Mouse (Mus musculus): ENCODE measurements around the gene Syt8. TPM values are rescaled to one million over a fixed set of nuclear protein-coding genes. Genes with fewer than 3 reads are reported as not detected.

The Syt8 gene
- total RNA-seq, 2 experiments from 2014 or later, result not detected

- no peak for DNase-seq (ENCODE audit: extremely low spot score in 1 of 2, low spot score in 1 of 2)
These were observed 26.7 kb upstream of the Syt8 start for GRCm38 (mm10) chr7:142407935-142408334.

- no peak for DNase-seq (ENCODE audit: extremely low spot score in 1 of 2, low spot score in 1 of 2)
These were observed 26.0 kb upstream of the Syt8 start for GRCm38 (mm10) chr7:142408686-142409085.

GRCm38 (mm10) chr7:142409603-142410002, 25.0 kb upstream of the Syt8 start:
- DNase-seq (ENCODE audit: extremely low spot score in 1 of 2, low spot score in 1 of 2), result no peak

GRCm38 (mm10) chr7:142413285-142413684, 21.4 kb upstream of the Syt8 start:
- no peak for DNase-seq (ENCODE audit: extremely low spot score in 1 of 2, low spot score in 1 of 2)

GRCm38 (mm10) chr7:142415314-142415713, 19.3 kb upstream of the Syt8 start:
- no peak for DNase-seq (ENCODE audit: extremely low spot score in 1 of 2, low spot score in 1 of 2)

GRCm38 (mm10) chr7:142416225-142416624, 18.4 kb upstream of the Syt8 start:
- DNase-seq (ENCODE audit: extremely low spot score in 1 of 2, low spot score in 1 of 2), result no peak

GRCm38 (mm10) chr7:142418027-142418426, 16.6 kb upstream of the Syt8 start:
- DNase-seq (ENCODE audit: extremely low spot score in 1 of 2, low spot score in 1 of 2), result no peak

- no peak for DNase-seq (ENCODE audit: extremely low spot score in 1 of 2, low spot score in 1 of 2)
These were observed 16.0 kb upstream of the Syt8 start for GRCm38 (mm10) chr7:142418679-142419078.

GRCm38 (mm10) chr7:142419887-142420286, 14.8 kb upstream of the Syt8 start:
- no peak for DNase-seq (ENCODE audit: extremely low spot score in 1 of 2, low spot score in 1 of 2)

- DNase-seq (ENCODE audit: extremely low spot score in 1 of 2, low spot score in 1 of 2), result no peak
These were observed 12.8 kb upstream of the Syt8 start for GRCm38 (mm10) chr7:142421826-142422225.

GRCm38 (mm10) chr7:142425641-142426213, 8.9 kb upstream of the Syt8 start:
- DNase-seq (ENCODE audit: extremely low spot score in 1 of 2, low spot score in 1 of 2), result peak in 1 of 2 experiments; percentile 41

GRCm38 (mm10) chr7:142428213-142428612, 6.4 kb upstream of the Syt8 start:
- DNase-seq (ENCODE audit: extremely low spot score in 1 of 2, low spot score in 1 of 2), result peak in 1 of 2 experiments; percentile 31

- DNase-seq (ENCODE audit: extremely low spot score in 1 of 2, low spot score in 1 of 2), result peak in 1 of 2 experiments; percentile 47
These were observed 4.4 kb upstream of the Syt8 start for GRCm38 (mm10) chr7:142430160-142430678.

- no peak for DNase-seq (ENCODE audit: extremely low spot score in 1 of 2, low spot score in 1 of 2)
These were observed 3.5 kb upstream of the Syt8 start for GRCm38 (mm10) chr7:142431106-142431505.

GRCm38 (mm10) chr7:142433623-142434022, 1.0 kb upstream of the Syt8 start:
- no peak for DNase-seq (ENCODE audit: extremely low spot score in 1 of 2, low spot score in 1 of 2)

GRCm38 (mm10) chr7:142435524-142435923, 874 bp downstream of the Syt8 start:
- peak; percentile 38 to 78 for DNase-seq (ENCODE audit: extremely low spot score in 1 of 2, low spot score in 1 of 2)

GRCm38 (mm10) chr7:142437324-142437723, 2.7 kb downstream of the Syt8 start:
- DNase-seq (ENCODE audit: extremely low spot score in 1 of 2, low spot score in 1 of 2), result no peak

- no peak for DNase-seq (ENCODE audit: extremely low spot score in 1 of 2, low spot score in 1 of 2)
These were observed 5.3 kb downstream of the Syt8 start for GRCm38 (mm10) chr7:142439966-142440365.

GRCm38 (mm10) chr7:142440657-142441114, 6.0 kb downstream of the Syt8 start:
- DNase-seq (ENCODE audit: extremely low spot score in 1 of 2, low spot score in 1 of 2), result peak; percentile 31 to 37

GRCm38 (mm10) chr7:142441585-142441984, 6.9 kb downstream of the Syt8 start, which contains the start of gene Tnni2:
Gene Tnni2, plus strand, starts transcription at chr7:142441808.
- no peak for DNase-seq (ENCODE audit: extremely low spot score in 1 of 2, low spot score in 1 of 2)

GRCm38 (mm10) chr7:142442081-142442907, 7.6 kb downstream of the Syt8 start:
- DNase-seq (ENCODE audit: extremely low spot score in 1 of 2, low spot score in 1 of 2), result no peak
